Mouse (Mus musculus): ENCODE data around the gene Tnfrsf11a.

DNA sequence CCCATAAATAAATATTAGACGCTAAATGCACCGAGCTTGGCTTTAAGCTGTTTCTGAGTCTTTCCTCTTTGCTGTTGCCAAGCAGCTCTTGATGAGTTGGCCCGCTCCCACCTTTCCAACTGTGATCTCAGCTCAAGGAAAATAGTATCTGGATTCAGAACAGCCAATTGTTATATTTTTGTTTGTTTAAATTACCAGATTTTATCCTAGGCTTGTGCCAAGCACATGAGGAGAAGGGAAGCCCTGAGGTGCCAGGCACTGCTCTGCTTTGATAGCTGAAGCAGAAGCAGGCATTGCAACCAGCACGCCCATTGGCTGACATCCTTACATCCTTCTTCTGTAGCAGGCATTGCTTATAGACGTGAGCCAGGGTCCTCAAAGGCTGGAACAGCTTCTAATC, 114.5 kb downstream of the Tnfrsf11a start:
- TF ChIP-seq EP300 (optimal IDR thresholded peaks at IDR 0.05) (no peak), CTCF (IDR thresholded peaks at IDR 0.05; ENCODE audit: low read depth) (no peak)

All from stomach, postnatal 0 days (tissue).